Mouse (Mus musculus) skeletal muscle tissue, adult 2 months (tissue): ENCODE measurements around the gene Ovol2.
"Not testable (repeated sequence)": the region's sequence is repeated elsewhere in the genome, so short reads cannot be mapped to it uniquely, and the experiment has no call there.

Experiments used
- DNase-seq: peaks from one replicate; pipeline ENCODE4 v3.0.0-alpha.2; 2012; ENCODE audit warnings: low read depth, low spot score

Gene Ovol2

GRCm38 (mm10) chr2:144331401-144332302 lies at the start of gene Ovol2:
Ovol2 (minus strand) TSS chr2:144332146.
- DNase-seq = no peak

GRCm38 (mm10) chr2:144381741-144382140 lies 49.8 kb upstream of the Ovol2 start:
- DNase-seq = no peak

DNA sequence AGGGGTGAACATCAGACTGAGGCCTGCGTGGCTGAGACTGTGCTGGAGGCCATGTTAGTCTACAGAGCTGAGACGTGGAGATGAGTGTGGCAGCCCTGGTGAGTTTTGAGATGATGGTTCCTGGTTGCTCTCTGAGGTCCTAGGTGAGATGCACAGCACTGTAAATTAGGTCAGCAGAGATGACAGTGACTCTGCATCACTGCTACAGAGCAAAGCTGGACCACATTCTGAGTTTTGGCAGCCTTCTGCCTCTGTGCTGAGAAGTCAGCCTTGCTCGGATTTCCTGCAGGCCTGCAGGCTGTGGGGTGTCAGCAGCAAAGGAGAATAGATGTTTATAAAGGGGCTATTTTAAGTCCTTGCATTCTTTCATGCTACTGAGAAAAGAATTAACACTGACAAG lies 49.3 kb upstream of the Ovol2 start:
- no peak for DNase-seq

DNA sequence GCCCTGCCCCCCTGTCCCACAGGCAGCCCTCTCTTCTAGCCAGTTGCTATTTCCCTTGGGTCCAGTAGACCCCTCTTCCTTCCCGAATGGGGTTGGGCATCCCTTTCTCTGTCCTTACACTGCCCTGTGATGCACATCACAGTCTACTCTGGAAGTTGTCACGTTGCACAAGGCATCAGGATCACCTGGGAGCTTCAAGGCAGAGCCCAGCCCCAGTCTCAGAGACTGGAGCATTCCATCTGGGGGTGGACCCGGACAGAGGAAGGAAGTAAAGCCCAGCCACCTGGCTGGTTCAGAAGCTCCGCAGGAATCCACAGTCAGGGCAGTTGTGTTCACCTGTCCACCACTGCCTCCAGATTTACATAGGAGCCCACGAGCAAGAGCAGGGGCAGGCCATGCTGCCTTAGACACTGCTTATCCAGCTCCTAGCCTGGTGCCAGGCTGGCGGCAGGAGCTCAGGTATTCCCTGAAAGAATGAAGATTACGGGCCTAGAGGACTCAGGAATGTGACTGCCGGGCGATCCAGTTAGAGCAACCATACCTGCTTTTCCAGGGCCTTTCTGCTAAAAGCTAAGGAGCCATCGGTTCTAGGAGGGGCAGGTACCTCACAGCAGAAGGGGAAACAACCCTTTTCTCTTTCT lies 43.2 kb upstream of the Ovol2 start:
- DNase-seq = no peak

DNA sequence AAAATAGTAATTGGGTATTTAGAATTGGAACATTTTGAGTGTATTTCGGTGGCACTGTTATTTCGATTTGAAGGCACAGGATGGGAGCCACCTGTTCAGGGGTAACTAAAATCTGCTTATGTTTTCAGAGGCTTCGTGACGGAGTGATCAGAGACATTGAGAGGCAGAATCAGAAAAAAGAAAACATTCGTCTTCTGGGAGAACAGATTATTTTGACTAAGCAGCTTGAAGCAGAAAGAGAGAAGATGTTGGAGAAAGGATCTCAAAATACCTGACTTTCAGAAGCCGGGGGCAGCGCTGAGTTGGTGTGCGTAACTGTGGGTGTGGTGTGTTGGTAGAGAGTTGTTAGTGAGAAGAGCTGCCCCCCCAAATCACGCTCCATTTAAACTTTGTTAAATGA lies 41.1 kb upstream of the Ovol2 start:
- no peak for DNase-seq

DNA sequence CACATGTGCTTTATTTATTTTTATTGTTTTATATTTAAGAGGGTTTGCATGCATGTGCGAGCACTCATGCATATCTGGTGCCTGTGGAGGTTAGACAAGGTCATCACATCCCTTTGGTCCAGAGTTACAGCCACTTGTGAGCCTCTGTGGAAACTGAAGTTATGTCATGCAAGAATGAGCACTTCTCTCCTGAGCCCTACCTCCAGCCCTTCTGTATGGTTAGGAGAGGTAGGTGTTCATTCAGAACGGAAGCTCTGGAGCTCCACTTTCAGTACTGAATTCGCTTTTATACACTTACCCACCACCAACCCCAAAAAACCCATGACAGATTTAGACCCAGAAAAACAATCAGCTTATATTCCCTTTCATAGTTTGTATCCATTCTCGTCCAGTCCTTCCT lies 39.6 kb upstream of the Ovol2 start:
- no peak for DNase-seq

- DNase-seq = no peak
Observed at GRCm38 (mm10) chr2:144369511-144369910, 37.6 kb upstream of the Ovol2 start.

GRCm38 (mm10) chr2:144369020-144369421 lies 37.1 kb upstream of the Ovol2 start:
- peak; percentile 69 for DNase-seq

DNA sequence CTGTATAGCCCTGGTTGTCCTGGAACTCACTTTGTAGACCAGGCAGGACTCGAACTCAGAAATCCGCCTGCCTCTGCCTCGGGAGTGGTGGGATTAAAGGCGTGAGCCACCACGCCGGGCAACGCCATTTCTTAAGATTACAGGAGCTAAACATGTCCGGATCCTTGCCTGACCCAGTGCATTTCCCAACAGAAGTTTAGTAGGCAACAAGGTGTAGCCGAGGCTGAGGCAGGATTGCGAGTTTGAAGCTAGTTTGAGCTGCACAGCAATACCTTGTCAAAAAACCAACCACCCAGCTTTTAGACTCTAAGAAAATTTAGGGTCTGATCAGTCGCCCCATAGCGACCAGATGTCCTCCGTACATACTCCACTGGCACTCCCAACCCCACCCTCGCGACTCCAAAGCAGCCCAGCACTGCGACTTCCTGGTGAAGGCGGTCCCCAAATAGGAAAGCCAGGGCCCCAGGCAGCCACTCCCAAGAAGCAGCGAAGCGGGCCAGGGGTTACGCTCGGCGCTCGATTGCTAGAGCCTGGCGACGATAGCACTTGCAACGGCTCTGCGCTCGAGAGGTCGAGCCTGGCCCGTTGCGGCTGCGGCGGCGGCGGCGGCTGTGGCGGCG lies 36.6 kb upstream of the Ovol2 start, which contains the start of the genes Kat14 and Pet117:
Kat14 (plus strand) TSS at position 584 of the 620 bp plus-strand sequence.
Pet117 (plus strand) TSS at position 597 of the 620 bp plus-strand sequence.
- peak; percentile 93 for DNase-seq

DNA sequence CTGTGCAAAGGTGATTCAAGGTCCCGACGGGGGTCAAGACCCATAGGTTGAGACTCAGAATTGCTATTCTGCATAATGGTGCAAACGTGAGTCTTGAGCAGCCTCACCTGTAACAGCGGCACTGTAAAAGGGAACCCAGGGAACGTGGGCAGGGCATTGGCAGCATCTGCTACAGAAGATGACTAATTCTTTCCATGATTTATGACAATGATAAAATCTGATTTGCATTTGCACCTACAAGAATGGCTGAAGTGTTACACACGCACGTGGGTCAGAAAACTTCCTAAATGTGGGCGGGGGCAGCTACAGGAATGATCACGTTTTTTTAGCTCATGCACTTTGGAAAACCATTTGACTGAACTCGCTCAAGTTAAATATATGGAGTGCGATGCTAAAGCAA lies 20.9 kb upstream of the Ovol2 start:
- no peak for DNase-seq

DNA sequence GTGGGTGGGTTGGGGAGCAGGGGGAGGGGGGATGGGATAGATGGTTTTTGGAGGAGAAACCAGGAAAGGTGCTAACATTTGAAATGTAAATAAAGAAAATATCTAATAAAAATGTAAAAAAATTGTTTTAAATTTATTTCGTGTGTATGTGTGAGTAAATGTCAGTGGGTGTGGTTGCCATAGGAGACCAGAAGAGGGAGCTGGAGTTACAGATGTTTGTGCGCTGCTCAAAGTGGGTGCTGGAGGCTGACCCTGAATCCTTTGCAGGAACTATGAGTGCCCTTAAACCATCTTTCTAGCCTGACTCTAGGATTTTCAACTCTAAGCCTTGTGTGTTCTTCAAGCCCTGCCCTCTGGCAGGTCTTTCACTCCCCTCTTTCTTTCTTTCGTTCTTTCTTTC lies 16.6 kb upstream of the Ovol2 start:
- DNase-seq = no peak

DNA sequence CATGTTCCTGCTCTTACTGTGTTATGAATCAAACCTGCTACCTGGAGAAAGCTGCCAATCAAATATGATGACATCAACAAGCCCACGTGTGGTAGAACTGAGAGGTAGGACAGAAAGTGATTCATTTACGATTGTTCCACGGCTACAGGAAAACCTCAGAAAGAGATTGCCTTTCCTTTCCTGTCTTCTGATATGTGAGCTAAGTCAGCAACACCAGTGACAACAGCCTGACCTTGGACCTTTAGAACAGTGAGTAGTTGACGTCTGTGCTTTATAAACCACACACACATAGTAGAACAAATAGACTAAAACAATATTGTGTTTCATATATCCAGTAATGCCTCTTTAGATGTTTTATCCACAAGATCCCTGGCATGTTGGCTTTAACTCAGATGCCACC lies 11.2 kb upstream of the Ovol2 start:
- DNase-seq = no peak

DNA sequence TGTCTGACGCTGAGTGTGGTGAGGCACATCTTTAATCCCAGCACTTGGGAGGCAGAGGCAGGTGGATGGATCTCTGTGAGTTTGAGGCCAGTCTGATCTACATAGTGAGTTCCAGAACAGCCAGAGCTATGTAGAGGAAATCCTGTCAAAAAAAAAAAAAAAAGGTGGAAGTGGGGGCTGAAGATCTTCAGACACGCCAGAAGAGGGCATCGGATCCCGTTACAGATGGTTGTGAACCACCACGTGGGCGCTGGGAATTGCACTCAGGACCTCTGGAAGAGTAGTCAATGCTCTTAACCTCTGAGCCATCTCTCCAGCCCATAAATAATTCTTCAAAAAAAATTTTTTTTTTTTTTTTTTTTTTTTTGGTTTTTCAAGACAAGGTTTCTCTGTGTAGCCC lies 6.2 kb upstream of the Ovol2 start:
- not testable (repeated sequence) for DNase-seq

GRCm38 (mm10) chr2:144337701-144338100 lies 5.8 kb upstream of the Ovol2 start:
- peak; percentile 6 for DNase-seq

DNA sequence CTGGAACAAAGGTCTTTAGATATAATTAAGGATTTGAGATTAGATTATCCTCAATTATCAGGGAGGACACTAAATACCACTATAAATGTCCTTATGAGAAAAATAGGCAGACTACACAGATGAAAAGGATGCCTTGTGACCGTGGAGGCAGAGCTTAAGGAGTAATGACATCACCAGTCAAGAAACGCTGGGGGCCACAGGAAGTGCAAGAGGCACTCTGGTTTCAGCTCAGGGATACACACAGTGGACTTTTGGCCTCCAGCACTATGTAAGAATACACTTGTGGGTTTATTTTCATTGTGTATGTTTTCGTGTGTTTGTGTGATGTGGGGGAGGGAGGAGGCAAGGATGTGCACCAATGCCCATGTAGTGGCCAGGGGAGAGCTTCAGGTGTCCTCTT lies 5.3 kb upstream of the Ovol2 start:
- DNase-seq = no peak

GRCm38 (mm10) chr2:144333138-144333842 lies 1.3 kb upstream of the Ovol2 start:
- no peak for DNase-seq

DNA sequence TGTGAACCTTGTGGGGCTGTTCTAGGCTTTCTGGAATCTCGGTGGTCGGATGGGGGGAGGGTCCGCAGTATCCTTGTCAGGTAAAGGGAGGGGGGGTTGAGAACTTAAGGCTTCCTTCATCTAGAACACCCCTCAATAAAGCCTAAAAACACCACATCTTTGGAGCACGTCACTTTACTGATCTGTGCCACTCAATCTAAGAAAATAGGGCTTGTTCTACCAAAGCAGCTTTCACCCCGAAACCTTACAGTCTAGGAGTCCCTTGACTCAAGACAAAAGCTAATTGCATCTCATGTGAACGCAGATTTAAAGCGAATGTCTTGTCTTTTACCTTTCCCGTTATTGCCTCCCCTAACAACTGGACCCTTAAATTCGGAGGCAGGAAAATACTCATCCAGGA lies 540 bp upstream of the Ovol2 start:
- DNase-seq = no peak

DNA sequence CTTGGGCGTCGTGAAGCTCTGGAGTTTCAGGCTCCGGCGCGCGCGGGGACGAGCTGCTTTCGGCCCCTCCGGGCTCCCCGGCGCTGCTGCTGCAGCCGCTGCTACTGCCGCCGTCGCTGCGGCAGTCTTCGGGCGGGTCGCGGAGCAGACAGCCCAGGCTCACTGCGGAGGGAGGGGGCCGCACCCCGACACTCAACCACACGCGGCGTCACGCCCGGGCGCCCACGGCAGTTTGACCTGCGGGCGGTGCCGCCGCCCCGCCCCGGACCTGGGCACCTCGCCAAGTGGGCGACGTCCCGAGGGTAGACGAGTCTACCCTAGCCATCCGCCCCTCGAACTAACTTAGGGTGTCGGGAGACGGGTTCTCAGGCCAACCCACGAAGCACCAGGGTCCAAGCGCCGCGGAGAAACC lies 980 bp downstream of the Ovol2 start:
- DNase-seq = no peak

DNA sequence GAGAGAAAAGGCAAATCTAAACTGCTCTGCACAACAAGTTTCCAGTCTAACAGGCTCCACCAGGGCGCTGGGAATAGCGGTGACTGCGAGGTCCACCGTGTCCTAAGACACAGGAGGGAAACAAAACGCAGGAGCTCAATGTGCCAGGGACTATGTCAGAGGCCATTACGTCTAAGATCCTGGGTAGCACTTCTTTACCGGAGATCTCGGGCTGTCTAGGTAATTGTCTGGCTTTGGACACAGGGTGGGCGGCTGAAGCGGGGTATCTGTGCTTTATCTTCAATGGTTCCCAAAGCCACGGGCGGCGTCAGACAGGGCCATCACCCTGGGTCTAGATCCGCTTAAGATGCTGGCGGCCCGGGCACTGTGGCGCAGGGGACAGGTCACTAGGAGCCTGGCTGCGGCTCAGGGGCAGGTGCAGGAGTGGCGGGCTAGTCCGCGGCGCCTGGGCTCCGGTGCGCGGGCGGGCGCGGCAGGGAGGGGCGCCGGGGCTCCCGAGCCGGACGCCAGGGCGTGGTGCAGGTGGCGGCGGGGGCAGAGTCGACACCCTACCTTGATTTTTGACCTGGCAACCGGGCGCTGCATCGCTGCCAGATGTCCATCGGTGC lies 1.5 kb downstream of the Ovol2 start:
- DNase-seq = no peak

GRCm38 (mm10) chr2:144329937-144330336 lies 2.0 kb downstream of the Ovol2 start:
- no peak for DNase-seq

DNA sequence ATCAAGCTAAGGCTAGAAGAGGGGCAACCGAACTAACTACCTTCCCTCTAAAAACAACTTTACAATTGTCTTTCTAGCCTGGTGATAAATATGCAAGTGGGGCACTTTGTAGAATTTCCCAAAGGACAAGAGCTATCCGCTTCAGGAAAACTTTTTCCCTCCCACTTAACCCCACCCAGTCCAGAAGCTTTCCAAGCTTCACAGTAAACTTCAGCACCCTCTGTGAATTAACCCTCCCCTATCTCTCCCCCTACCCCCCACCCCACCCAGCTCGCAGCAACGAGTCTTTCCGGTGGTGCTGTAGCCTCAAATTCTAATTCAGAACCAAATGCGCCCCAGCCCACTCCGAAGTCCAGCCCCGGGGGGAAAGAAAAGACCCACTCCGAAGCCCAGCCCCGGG lies 2.5 kb downstream of the Ovol2 start:
- no peak for DNase-seq
